Mouse (Mus musculus) heart, postnatal 0 days (tissue): ENCODE results near the gene Arntl. TPM values are rescaled to one million over a fixed set of nuclear protein-coding genes. Genes with fewer than 3 reads are reported as not detected.

Experiments
- ATAC-seq: fragments of 200-750 bp; cut with Nextera tagmentation; 2 replicates; pipeline ENCODE4 v1.8.0; 2017; ENCODE audit warnings: low read depth, moderate number of reproducible peaks, moderate library complexity; ENCODE audit not compliant: insufficient read depth
- DNase-seq: peaks from one replicate; pipeline ENCODE4 v3.0.0-alpha.2; 2016; ENCODE audit warnings: low spot score
- H3K27ac ChIP-seq: fragments of 300-500 bp; sonication (generic); 2 replicates; pipeline ENCODE4 v1.5.1; 2014; ENCODE audit warnings: low read depth, mild to moderate bottlenecking
- H3K27me3 ChIP-seq: fragments of 300-500 bp; sonication (generic); 2 replicates; pipeline ENCODE4 v1.6.1; 2014; ENCODE audit warnings: low read length, mixed read lengths; ENCODE audit not compliant: control insufficient read depth, insufficient read depth
- H3K36me3 ChIP-seq: fragments of 300-500 bp; sonication (generic); replicated peaks from 2 replicates; pipeline ENCODE4 v1.6.1; 2014; ENCODE audit warnings: low read length, mixed read lengths; ENCODE audit not compliant: control insufficient read depth, insufficient read depth
- H3K4me1 ChIP-seq: fragments of 300-500 bp; sonication (generic); 2 replicates; pipeline ENCODE4 v1.6.1; 2014; ENCODE audit warnings: antibody characterized with exemption; ENCODE audit not compliant: control insufficient read depth, insufficient read depth
- H3K4me2 ChIP-seq: fragments of 300-500 bp; sonication (generic); 2 replicates; pipeline ENCODE4 v1.6.1; 2014; ENCODE audit warnings: low read depth, mild to moderate bottlenecking, low read length, moderate library complexity
- H3K4me3 ChIP-seq: fragments of 300-500 bp; sonication (generic); 2 replicates; pipeline ENCODE4 v1.5.1; 2014; ENCODE audit warnings: low read depth, low read length
- H3K9ac ChIP-seq: fragments of 300-500 bp; sonication (generic); replicated peaks from 2 replicates; pipeline ENCODE4 v1.6.1; 2014; ENCODE audit warnings: low read depth, low read length, mixed read lengths
- H3K9me3 ChIP-seq: fragments of 300-500 bp; sonication (generic); replicated peaks from 2 replicates; pipeline ENCODE4 v1.6.1; 2016; ENCODE audit warnings: low read length; ENCODE audit not compliant: control insufficient read depth
- CTCF ChIP-seq: IDR thresholded peaks from 2 replicates; pipeline ENCODE4 v1.5.1; 2016; ENCODE audit warnings: antibody characterized with exemption, control low read depth, low read depth
- EP300 ChIP-seq: IDR thresholded peaks from 2 replicates; pipeline ENCODE4 v1.6.1; 2016; ENCODE audit warnings: antibody characterized with exemption, low read depth
- WGBS: fragments of 180-500 bp; shearing (Covaris S2); extraction: QIAGEN DNeasy Blood & Tissue Kit; methylation state at CpG from one replicate; pipeline ENCODE4 v1.1.7; 2014; 5-methylcytosine and 5-hydroxymethylcytosine counted together
- polyA plus RNA-seq: library from polyadenylated mRNA; unstranded; fragments of >200 nt; fragmentation: Nextera tagmentation; extraction: Ambion mirVana; gene quantifications from 2 replicates; pipeline ENCODE4 v1.2.1, GENCODE M21; 2015
- total RNA-seq: library from RNA; depleted of rRNA; stranded (reverse); fragments of >200 nt; gene quantifications from 2 replicates; pipeline ENCODE4 v1.2.3, GENCODE M21; 2014; ENCODE audit warnings: low replicate concordance; rRNA removed

Arntl gene
- total RNA-seq (8.0 and 9.3 TPM in 2 replicates), polyA plus RNA-seq (3.7 and 4.6 TPM in 2 replicates)

- Histone ChIP-seq H3K4me1 (peaks cover 16% of the 10 kb centered on the region; the same call in 1 of the 2 replicates), H3K36me3 (no peaks in the 10 kb centered on the region), H3K4me2 (peak within 1 kb of the TSS; percentile 92), H3K9ac (peak within 1 kb of the TSS; percentile 76), H3K27ac (peak within 1 kb of the TSS; percentile 95), H3K9me3 (no peaks in the 10 kb centered on the region), H3K4me3 (peak within 1 kb of the TSS; percentile 97), H3K27me3 (no peaks in the 10 kb centered on the region; the same call in 1 of the 2 replicates)
- DNase-seq (peak; percentile 98), ATAC-seq (peak; percentile 96)
- TF ChIP-seq EP300 (peak; percentile 100), CTCF (no peak)
- WGBS: under 1% methylated on average over 50 of the region's 52 CpGs
These were observed at the start of gene Arntl for GRCm38 (mm10) chr7:113206644-113207470. Arntl (plus strand) TSS chr7:113207465.

GRCm38 (mm10) chr7:113161077-113161698 lies 46.1 kb upstream of the Arntl start:
- WGBS: 87% methylated on average over 8 of the region's 8 CpGs
- H3K27me3 ChIP-seq: 0 out of 2 replicates have a peak, but pooled peaks cover 3% of the 10 kb centered on the region
- H3K4me2 ChIP-seq: no peak overlapping the region
- TF ChIP-seq CTCF (no peak), EP300 (no peak)
- no peak overlapping the region for H3K4me3 ChIP-seq
- H3K27ac ChIP-seq: no peak overlapping the region
- H3K9ac ChIP-seq: no peak overlapping the region
- DNase-seq (no peak), ATAC-seq (no peak)
- H3K4me1 ChIP-seq: no peaks in the 10 kb centered on the region; the same call in 1 of the 2 replicates
- H3K9me3 ChIP-seq: no peaks in the 10 kb centered on the region
- no peaks in the 10 kb centered on the region for H3K36me3 ChIP-seq

- DNase-seq: no peak
- no peak for ATAC-seq
- TF ChIP-seq CTCF: no peak
- no peak for TF ChIP-seq EP300
These were observed 42.5 kb upstream of the Arntl start for GRCm38 (mm10) chr7:113164719-113165118.

GRCm38 (mm10) chr7:113167092-113167491 lies 40.2 kb upstream of the Arntl start:
- ATAC-seq (no peak), DNase-seq (peak; percentile 66)
- Histone ChIP-seq H3K4me1 (no peaks in the 10 kb centered on the region), H3K4me2 (no peak overlapping the region), H3K4me3 (no peak overlapping the region), H3K27me3 (0 out of 2 replicates have a peak, but pooled peaks cover under 1% of the 10 kb centered on the region), H3K36me3 (no peaks in the 10 kb centered on the region), H3K9me3 (no peaks in the 10 kb centered on the region), H3K9ac (no peak overlapping the region), H3K27ac (no peak overlapping the region)
- no peak for TF ChIP-seq EP300
- peak; percentile 77 for TF ChIP-seq CTCF
- 37% methylated on average over 8 of the region's 8 CpGs for WGBS

More at GRCm38 (mm10) chr7:113164719-113165118, 42.5 kb upstream of the Arntl start:
- H3K9ac ChIP-seq: no peak overlapping the region
- 54% methylated on average over 4 of the region's 4 CpGs for WGBS
- H3K27ac ChIP-seq: no peak overlapping the region
- no peaks in the 10 kb centered on the region for H3K36me3 ChIP-seq
- no peaks in the 10 kb centered on the region for H3K4me1 ChIP-seq
- no peaks in the 10 kb centered on the region for H3K9me3 ChIP-seq
- H3K27me3 ChIP-seq: 0 out of 2 replicates have a peak, but pooled peaks cover 3% of the 10 kb centered on the region
- no peak overlapping the region for H3K4me3 ChIP-seq
- no peak overlapping the region for H3K4me2 ChIP-seq

DNA sequence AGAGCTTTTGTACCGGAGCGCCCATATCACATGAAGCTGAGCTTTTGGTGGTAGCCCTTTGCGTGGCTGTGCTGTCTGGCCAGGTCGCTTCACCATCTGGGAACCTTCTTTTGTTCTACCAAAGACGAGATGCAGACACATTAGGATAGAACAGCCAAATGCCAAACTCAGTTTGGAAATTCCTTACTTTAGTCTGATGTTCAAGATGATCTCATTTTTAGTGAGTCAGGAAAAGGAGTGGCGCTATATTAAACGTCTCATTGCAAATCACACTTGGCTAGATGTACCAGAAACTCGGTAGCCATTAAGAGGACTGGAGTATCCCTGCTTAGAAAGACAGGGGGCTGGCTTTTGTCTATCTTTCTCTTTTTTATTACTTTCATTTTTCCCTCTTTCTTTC lies 38.7 kb upstream of the Arntl start:
- no peak for TF ChIP-seq EP300
- TF ChIP-seq CTCF: no peak
- ATAC-seq (no peak), DNase-seq (no peak)
- H3K9me3 ChIP-seq: no peaks in the 10 kb centered on the region
- H3K9ac ChIP-seq: no peak overlapping the region
- no peaks in the 10 kb centered on the region for H3K36me3 ChIP-seq
- WGBS: 70% methylated on average over 8 of the region's 8 CpGs
- no peaks in the 10 kb centered on the region for H3K27me3 ChIP-seq
- no peak overlapping the region for H3K4me3 ChIP-seq
- H3K4me2 ChIP-seq: no peak overlapping the region
- no peak overlapping the region for H3K27ac ChIP-seq
- no peaks in the 10 kb centered on the region for H3K4me1 ChIP-seq
